In the genomic region with DNA sequence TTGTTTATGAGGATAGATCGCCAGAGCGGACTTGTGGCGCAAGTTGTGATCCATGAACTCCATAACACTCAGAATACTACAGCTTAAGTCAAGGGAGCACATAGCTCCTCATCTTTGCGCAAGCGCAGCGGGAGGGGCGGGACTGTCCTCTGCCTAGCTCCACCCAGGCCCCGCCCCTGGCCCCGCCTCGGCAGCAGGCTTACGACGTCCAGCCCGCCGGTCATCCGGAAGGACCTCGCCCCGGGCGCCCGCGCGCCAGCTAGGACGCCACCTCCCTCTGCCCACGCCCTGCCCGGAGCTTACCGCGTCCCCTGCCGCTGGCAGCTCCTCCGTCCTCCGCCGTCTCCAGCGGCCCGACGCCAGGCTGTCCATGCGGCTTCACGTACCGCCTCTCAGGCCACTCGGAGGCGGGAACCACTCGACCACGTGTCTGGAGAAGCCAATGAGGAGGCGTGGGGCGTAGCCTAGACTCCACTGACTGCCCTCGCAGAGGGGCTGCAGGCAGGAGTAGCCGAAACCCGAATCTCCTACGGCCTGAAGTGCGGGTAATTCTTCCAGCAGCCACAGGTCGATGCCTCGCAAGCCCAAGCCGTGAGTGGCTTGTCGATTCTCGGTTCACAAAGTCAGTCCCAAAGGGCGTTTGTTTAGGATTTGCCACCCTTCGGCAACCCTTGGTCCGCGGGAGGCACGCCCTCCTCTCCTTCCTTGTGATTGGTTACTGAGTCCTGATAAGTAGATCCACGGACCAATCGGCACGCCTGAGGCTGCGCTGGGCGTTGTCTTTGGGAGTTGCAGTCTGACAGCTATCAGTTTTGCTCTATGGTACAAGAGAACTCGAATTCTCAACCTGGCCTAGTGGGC, we compare ENCODE assay signal across 8 mouse cellular contexts. TPM values are rescaled to one million over a fixed set of nuclear protein-coding genes. Genes with fewer than 3 reads are reported as not detected.
DNase-seq lines count a peak whose midpoint lies in the region; ATAC-seq and TF ChIP-seq lines count a peak whose summit lies in the region.

A gene (minus strand): TSS at position 426 of the 861 bp plus-strand sequence.

- H3K36me3 ChIP-seq in MEL (ENCODE audit: control insufficient read depth in 1 of 2, insufficient read depth in 2 of 2, low read length in 2 of 2) = no peaks in the 10 kb centered on the region
- H3K36me3 ChIP-seq in forebrain, postnatal 0 days (ENCODE audit: insufficient read depth) = no peaks in the 10 kb centered on the region
- H3K36me3 ChIP-seq in lung, embryonic 15.5 days = no peaks in the 10 kb centered on the region

- peak within 1 kb of the TSS; percentile 72 for H3K4me2 ChIP-seq in forebrain, postnatal 0 days (ENCODE audit: low read depth)
- peak within 1 kb of the TSS; percentile 58 for H3K4me2 ChIP-seq in lung, embryonic 15.5 days

- no peak for TF ChIP-seq CTCF in MEL (IDR thresholded peaks at IDR 0.05 in 2 of 3, conservative IDR thresholded peaks at IDR 0.05 in 1 of 3; ENCODE audit: control insufficient read depth in 1 of 3, insufficient read depth in 1 of 3, low read depth in 2 of 3, low read length in 3 of 3, poor library complexity in 1 of 3, severe bottlenecking in 1 of 3)
- no peak for TF ChIP-seq CTCF in cerebellum, adult 2 months (IDR thresholded peaks at IDR 0.05; ENCODE audit: borderline replicate concordance, insufficient read depth, low read depth, low read length)
- peak; percentile 21; the same call in 1 of the 2 replicates for TF ChIP-seq CTCF in forebrain, postnatal 0 days (IDR thresholded peaks at IDR 0.05; ENCODE audit: low read depth)

- peak in 1 of 2 experiments; percentile 56; a peak in 2 of 4 replicates for TF ChIP-seq POLR2A in MEL (IDR thresholded peaks at IDR 0.05; ENCODE audit: control insufficient read depth in 1 of 2, insufficient read depth in 1 of 2, low read depth in 1 of 2, low read length in 2 of 2, poor library complexity in 1 of 2)
- peak; percentile 43; the same call in 1 of the 2 replicates for TF ChIP-seq POLR2A in cerebellum, adult 2 months (IDR thresholded peaks at IDR 0.05; ENCODE audit: borderline replicate concordance, insufficient read depth, low read length)

- peaks cover 0 to 1% of the 10 kb centered on the region in 2 experiments; a peak in 2 of 4 replicates for H3K27me3 ChIP-seq in MEL (ENCODE audit: control insufficient read depth in 1 of 2, insufficient read depth in 2 of 2, low read length in 2 of 2)
- no peaks in the 10 kb centered on the region for H3K27me3 ChIP-seq in cerebellum, adult 2 months (ENCODE audit: control insufficient read depth, insufficient read depth, low read length)
- no peaks in the 10 kb centered on the region for H3K27me3 ChIP-seq in forebrain, postnatal 0 days (ENCODE audit: insufficient read depth, low read length)
- H3K27me3 ChIP-seq in lung, embryonic 15.5 days = no peaks in the 10 kb centered on the region

- H3K4me3 ChIP-seq in MEL (ENCODE audit: control insufficient read depth in 1 of 2, insufficient read depth in 1 of 2, low read depth in 2 of 2, low read length in 2 of 2) = peak within 1 kb of the TSS; percentile 82 to 92
- peak within 1 kb of the TSS; percentile 96 for H3K4me3 ChIP-seq in cerebellum, adult 2 months (replicated peaks; ENCODE audit: insufficient read depth, low read depth, low read length)
- H3K4me3 ChIP-seq in forebrain, postnatal 0 days (ENCODE audit: low read depth, low read length) = peak within 1 kb of the TSS; percentile 88
- peak within 1 kb of the TSS; percentile 91 for H3K4me3 ChIP-seq in lung, embryonic 15.5 days

- TF ChIP-seq EP300 in MEL (IDR thresholded peaks at IDR 0.05; ENCODE audit: low read depth in 1 of 2, low read length in 2 of 2) = no peak

- WGBS in cerebellum, adult 2 months = under 1% methylated on average over 63 of the region's 63 CpGs
- 3% methylated on average over 63 of the region's 63 CpGs for WGBS in forebrain, postnatal 0 days
- under 1% methylated on average over 63 of the region's 63 CpGs for WGBS in lung, embryonic 15.5 days

- TF ChIP-seq RAD21 in MEL (IDR thresholded peaks at IDR 0.05; ENCODE audit: low read depth, low read length) = no peak

- peak within 1 kb of the TSS; percentile 45 for H3K27ac ChIP-seq in MEL (ENCODE audit: control insufficient read depth, low read depth, low read length)
- peak within 1 kb of the TSS; percentile 56 for H3K27ac ChIP-seq in cerebellum, adult 2 months (ENCODE audit: insufficient read depth, low read length)
- H3K27ac ChIP-seq in forebrain, postnatal 0 days (ENCODE audit: low read depth, low read length) = peak within 1 kb of the TSS; percentile 89
- H3K27ac ChIP-seq in lung, embryonic 15.5 days = peak within 1 kb of the TSS; percentile 96

- H3K79me2 ChIP-seq in MEL (ENCODE audit: control insufficient read depth, insufficient read depth, low read length, poor library complexity) = no peaks in the 10 kb centered on the region; the same call in 1 of the 2 replicates

- peak within 1 kb of the TSS; percentile 79 for H3K9ac ChIP-seq in MEL (ENCODE audit: control insufficient read depth, low read depth, low read length, poor library complexity, severe bottlenecking)
- H3K9ac ChIP-seq in forebrain, postnatal 0 days = peak within 1 kb of the TSS; percentile 66
- peak within 1 kb of the TSS; percentile 79 for H3K9ac ChIP-seq in lung, embryonic 15.5 days

- H3K9me3 ChIP-seq in MEL (replicated peaks; ENCODE audit: insufficient read depth, low read length) = no peaks in the 10 kb centered on the region
- no peaks in the 10 kb centered on the region for H3K9me3 ChIP-seq in forebrain, postnatal 0 days (ENCODE audit: low read length)
- no peaks in the 10 kb centered on the region for H3K9me3 ChIP-seq in lung, embryonic 15.5 days

- no peaks in the 10 kb centered on the region for H3K4me1 ChIP-seq in MEL (ENCODE audit: control insufficient read depth in 1 of 2, insufficient read depth in 2 of 2, low read length in 2 of 2)
- H3K4me1 ChIP-seq in cerebellum, adult 2 months (ENCODE audit: control insufficient read depth, insufficient read depth, low read length) = no peaks in the 10 kb centered on the region
- no peaks in the 10 kb centered on the region for H3K4me1 ChIP-seq in forebrain, postnatal 0 days (ENCODE audit: insufficient read depth)
- H3K4me1 ChIP-seq in lung, embryonic 15.5 days = peaks cover 12% of the 10 kb centered on the region

- ATAC-seq in forebrain, postnatal 0 days = peak; percentile 99
- ATAC-seq in lung, embryonic 15.5 days (ENCODE audit: borderline replicate concordance, extremely low read depth, low FRiP score, low TSS enrichment) = peak; percentile 99

- peak; percentile 97 for DNase-seq in MEL (ENCODE audit: low read depth, low spot score)
- DNase-seq in cerebellum, adult 2 months = peak; percentile 95 to 96
- peak; percentile 98 for DNase-seq in forebrain, postnatal 0 days
- peak; percentile 98 for DNase-seq in heart, postnatal 4 days
- DNase-seq in layer of hippocampus, adult 8-10 months (ENCODE audit: low spot score in 2 of 2) = peak; percentile 93 to 94
- peak; percentile 93 for DNase-seq in ovary, adult 18-20 months (ENCODE audit: low spot score)
- peak; percentile 95 for DNase-seq in thymus, postnatal 0 days (ENCODE audit: low spot score)

TF ChIP-seq in MEL, 35 proteins besides CTCF, POLR2A, EP300 and RAD21 (continues in another document):
- peak; percentile 39; the same call in 1 of the 2 replicates for TF ChIP-seq RCOR1 (IDR thresholded peaks at IDR 0.05; ENCODE audit: low read depth, low read length)
- no peak for TF ChIP-seq GABPA (IDR thresholded peaks at IDR 0.05; ENCODE audit: low read depth, low read length)
- peak; percentile 95 for TF ChIP-seq USF1 (IDR thresholded peaks at IDR 0.05; ENCODE audit: low read depth, low read length)
- no peak for TF ChIP-seq TAL1 (IDR thresholded peaks at IDR 0.05; ENCODE audit: low read length)
- TF ChIP-seq GATA1 (IDR thresholded peaks at IDR 0.05; ENCODE audit: low read depth, low read length) = peak; percentile 91
- no peak for TF ChIP-seq MAFK (IDR thresholded peaks at IDR 0.05; ENCODE audit: borderline replicate concordance, low read depth, low read length)
- peak; percentile 96 for TF ChIP-seq MAX (IDR thresholded peaks at IDR 0.05; ENCODE audit: low read length)
- TF ChIP-seq UBTF (IDR thresholded peaks at IDR 0.05; ENCODE audit: borderline replicate concordance, insufficient read depth, low read depth, low read length) = no peak
- no peak for TF ChIP-seq ZKSCAN1 (IDR thresholded peaks at IDR 0.05; ENCODE audit: low read depth, low read length)
- 0 out of 2 replicates have a peak, but pooled peaks have one; percentile 9 for TF ChIP-seq TCF12 (IDR thresholded peaks at IDR 0.05; ENCODE audit: low read depth, low read length)
- TF ChIP-seq CHD1 (IDR thresholded peaks at IDR 0.05; ENCODE audit: low read depth, low read length) = no peak
- no peak for TF ChIP-seq ZMIZ1 (IDR thresholded peaks at IDR 0.05; ENCODE audit: low read depth, low read length)
- no peak for TF ChIP-seq SMC3 (IDR thresholded peaks at IDR 0.05; ENCODE audit: low read depth, low read length)
- 0 out of 2 replicates have a peak, but pooled peaks have one; percentile 7 for TF ChIP-seq ETS1 (IDR thresholded peaks at IDR 0.05; ENCODE audit: low read depth, low read length)
- TF ChIP-seq E2F4 (IDR thresholded peaks at IDR 0.05; ENCODE audit: borderline replicate concordance, low read depth, low read length) = peak; percentile 29; the same call in 1 of the 2 replicates
- no peak for TF ChIP-seq ZNF384 (IDR thresholded peaks at IDR 0.05; ENCODE audit: low read depth, low read length)
- peak; percentile 75 for TF ChIP-seq SIN3A (IDR thresholded peaks at IDR 0.05; ENCODE audit: low read length)
- TF ChIP-seq CHD2 (IDR thresholded peaks at IDR 0.05; ENCODE audit: low read length) = peak; percentile 58; the same call in 1 of the 2 replicates
- no peak; the same call in 1 of the 2 replicates for TF ChIP-seq MXI1 (IDR thresholded peaks at IDR 0.05; ENCODE audit: low read depth, low read length)
- no peak for TF ChIP-seq MYC (IDR thresholded peaks at IDR 0.05; ENCODE audit: low read depth, low read length)
- TF ChIP-seq POLR2AphosphoS5 (IDR thresholded peaks at IDR 0.05; ENCODE audit: borderline replicate concordance, low read depth, low read length) = no peak

RNA-seq across cellular contexts. Expression of the gene that starts here (rescaled TPM):
- 14.3 and 19.0 TPM in 2 replicates for total RNA-seq in MEL (2012; rRNA removed)
- 10 to 100 TPM in 1 of 2 experiments, not detected in 1; 24.5 TPM for polyA plus RNA-seq in MEL (2012; ENCODE audit: insufficient read depth in 1 of 2, insufficient read length in 2 of 2, low read depth in 1 of 2, low replicate concordance in 2 of 2, missing spikeins in 1 of 2)
- 3.0 and 3.6 TPM in 2 replicates for polyA plus RNA-seq in cerebellum, adult 2 months (2012; rRNA removed)
- 8.9 and 10.7 TPM in 2 replicates for total RNA-seq in forebrain, postnatal 0 days (2014; rRNA removed)
- polyA plus RNA-seq in forebrain, postnatal 0 days (2015; fragmentation: Nextera tagmentation; extraction: Ambion mirVana) = 11.7 and 13.6 TPM in 2 replicates
- 10 to 100 TPM in 1 of 2 experiments, 1 to 10 TPM in 1; 9.2 to 11.3 TPM for total RNA-seq in heart, postnatal 4 days (2021)
- 1 to 10 TPM; 3.7 to 5.7 (median 4.6) TPM for total RNA-seq in layer of hippocampus, adult 8-10 months (2022)
- polyA plus RNA-seq in lung, embryonic 15.5 days (2015; fragmentation: Nextera tagmentation; extraction: Ambion mirVana) = 19.4 and 20.2 TPM in 2 replicates
- 9.5 and 12.1 TPM in 2 replicates for polyA plus RNA-seq in thymus, postnatal 0 days (2015; fragmentation: Nextera tagmentation; extraction: Ambion mirVana)

Comparison
In these comparisons a context has a peak if more than half of its experiments do, and no peak if none do; other contexts are left out.
1. Peak in every context shown above with its lines: DNase-seq, ATAC-seq, H3K4me3 ChIP-seq and H3K27ac ChIP-seq.
2. H3K27ac ChIP-seq: peak in every context shown above with its lines; median percentile 96 in lung, embryonic 15.5 days; 89 in forebrain, postnatal 0 days; 56 in cerebellum, adult 2 months; 45 in MEL.